Mouse (Mus musculus): ENCODE data around the gene C2cd5. TPM values are rescaled to one million over a fixed set of nuclear protein-coding genes. Genes with fewer than 3 reads are reported as not detected.
"Not testable (repeated sequence)": the region's sequence is repeated elsewhere in the genome, so short reads cannot be mapped to it uniquely, and the experiment has no call there.

C2cd5 gene
- 16.0 and 18.7 TPM in 2 replicates for polyA plus RNA-seq (2015; fragmentation: Nextera tagmentation; extraction: Ambion mirVana)

DNA sequence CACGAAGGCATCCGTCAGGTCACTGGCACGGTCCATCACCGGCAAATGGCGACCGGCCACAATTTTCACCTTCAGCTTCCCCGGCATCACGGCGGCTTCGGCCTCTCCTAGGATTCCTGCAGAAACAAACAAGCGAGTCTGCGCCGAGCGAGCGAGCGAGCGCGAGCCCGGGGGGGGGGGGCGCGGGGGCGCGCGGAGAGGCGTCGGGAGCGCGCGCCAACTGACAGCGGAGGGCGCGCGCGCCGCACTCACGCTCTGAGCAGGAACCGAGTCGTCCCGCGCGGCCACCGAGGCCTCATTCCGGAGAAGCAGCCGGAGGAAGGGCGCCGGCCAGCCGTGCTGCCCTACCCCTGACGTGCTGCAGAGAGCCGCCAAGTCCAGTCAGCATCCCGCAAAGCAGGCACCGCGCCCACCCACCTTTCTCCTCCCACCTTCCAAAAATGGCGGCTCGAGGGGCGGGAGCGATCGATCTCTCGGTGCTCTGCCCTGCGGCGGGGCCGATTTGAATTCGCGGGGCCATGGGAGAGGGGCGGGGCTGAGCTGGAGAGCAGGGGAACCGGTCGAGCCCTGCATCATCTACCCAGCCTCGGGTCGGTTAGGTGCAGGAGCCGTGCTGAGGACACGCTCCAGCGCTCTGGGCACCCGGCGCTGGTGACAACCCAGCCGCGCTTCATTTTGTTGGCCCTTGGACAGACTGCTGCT is at the start of gene C2cd5:
Gene C2cd5, minus strand, starts transcription at position 461 of the 702 bp plus-strand sequence.
- ATAC-seq (replicated peaks; ENCODE audit: insufficient number of reproducible peaks, insufficient read depth, low FRiP score, low read depth): peak; percentile 96
- under 1% methylated on average over 66 of the region's 75 CpGs for WGBS
- Histone ChIP-seq H3K36me3 (no peaks in the 10 kb centered on the region), H3K9ac (peak within 1 kb of the TSS; percentile 79), H3K9me3 (replicated peaks) (no peaks in the 10 kb centered on the region), H3K4me2 (peak within 1 kb of the TSS; percentile 93), H3K27me3 (no peaks in the 10 kb centered on the region), H3K27ac (peak within 1 kb of the TSS; percentile 92), H3K4me3 (peak within 1 kb of the TSS; percentile 76), H3K4me1 (replicated peaks) (peaks cover 4% of the 10 kb centered on the region)

DNA sequence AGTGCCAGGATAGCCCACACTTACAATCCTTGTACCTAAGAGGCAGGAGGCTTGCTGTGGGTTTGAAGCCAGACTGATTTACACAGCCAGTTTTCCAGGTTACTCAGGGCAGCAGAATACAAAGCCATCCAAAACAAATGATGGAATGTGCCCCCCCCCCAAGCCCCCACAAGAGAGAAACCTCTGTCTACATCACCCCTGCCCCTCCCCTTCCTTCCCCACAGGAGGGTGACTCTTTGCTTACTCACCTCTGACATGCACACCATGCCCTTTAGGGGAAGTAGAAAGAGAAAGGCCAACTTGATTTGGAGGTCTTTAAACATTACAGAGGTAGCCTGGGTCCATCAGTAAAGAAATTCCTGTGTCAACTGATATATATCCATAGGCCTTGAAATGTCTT is 48.9 kb upstream of the C2cd5 start:
- Histone ChIP-seq H3K9ac (no peak overlapping the region), H3K9me3 (replicated peaks) (no peaks in the 10 kb centered on the region), H3K4me2 (no peak overlapping the region), H3K27ac (no peak overlapping the region), H3K4me1 (replicated peaks) (peaks cover 4% of the 10 kb centered on the region; the same call in 1 of the 2 replicates), H3K36me3 (no peaks in the 10 kb centered on the region), H3K27me3 (no peaks in the 10 kb centered on the region), H3K4me3 (no peak overlapping the region)
- no peak for ATAC-seq (replicated peaks; ENCODE audit: insufficient number of reproducible peaks, insufficient read depth, low FRiP score, low read depth)

DNA sequence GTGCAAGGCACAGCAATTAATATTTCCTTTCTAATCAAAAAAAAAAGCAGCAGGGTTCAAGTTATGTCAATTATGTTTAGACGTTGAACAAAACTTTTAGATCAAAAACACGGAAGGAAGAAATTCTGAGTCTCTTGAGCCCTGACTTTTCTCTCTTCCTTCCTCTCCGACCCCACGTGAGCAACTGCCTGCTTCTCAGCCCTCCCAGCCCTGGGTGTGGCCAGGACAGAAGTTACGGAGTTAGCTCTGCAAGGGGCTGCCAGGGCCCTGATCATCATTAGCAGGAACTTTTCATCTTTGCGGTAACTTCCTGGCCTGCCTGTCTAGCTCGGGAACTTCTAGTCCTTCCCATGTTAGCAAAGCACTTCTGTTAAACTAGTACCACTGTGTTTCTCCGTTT is 46.8 kb upstream of the C2cd5 start:
- H3K4me2 ChIP-seq: no peak overlapping the region
- 49% methylated on average over 8 of the region's 8 CpGs for WGBS
- H3K9me3 ChIP-seq (replicated peaks): no peaks in the 10 kb centered on the region
- no peak overlapping the region for H3K4me3 ChIP-seq
- H3K4me1 ChIP-seq (replicated peaks): no peaks in the 10 kb centered on the region; the same call in 1 of the 2 replicates
- no peaks in the 10 kb centered on the region for H3K36me3 ChIP-seq
- no peak for ATAC-seq (replicated peaks; ENCODE audit: insufficient number of reproducible peaks, insufficient read depth, low FRiP score, low read depth)
- H3K9ac ChIP-seq: no peak overlapping the region
- H3K27me3 ChIP-seq: no peaks in the 10 kb centered on the region
- no peak overlapping the region for H3K27ac ChIP-seq

DNA sequence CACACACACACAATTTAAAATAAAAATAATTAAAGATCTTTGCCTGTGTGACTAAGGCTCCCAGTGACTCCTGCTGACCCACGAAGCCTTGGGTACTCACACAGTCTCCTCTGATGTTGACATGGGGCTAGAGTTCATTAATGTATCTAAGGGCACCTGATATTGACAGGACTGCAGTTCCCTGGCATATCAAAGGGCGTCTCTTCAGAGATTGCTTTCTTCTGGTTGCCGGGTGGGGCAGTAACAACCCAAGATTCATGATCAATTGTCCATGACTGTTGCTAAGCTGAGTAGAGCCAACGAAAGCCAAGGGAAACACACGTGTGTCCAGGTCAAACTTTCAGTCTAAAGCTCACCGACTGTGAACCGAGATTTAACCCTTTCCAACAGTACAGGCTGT is 45.1 kb upstream of the C2cd5 start:
- H3K36me3 ChIP-seq: no peaks in the 10 kb centered on the region
- H3K27me3 ChIP-seq: no peaks in the 10 kb centered on the region
- no peak overlapping the region for H3K4me3 ChIP-seq
- no peak for ATAC-seq (replicated peaks; ENCODE audit: insufficient number of reproducible peaks, insufficient read depth, low FRiP score, low read depth)
- no peak overlapping the region for H3K9ac ChIP-seq
- no peak overlapping the region for H3K4me2 ChIP-seq
- no peak overlapping the region for H3K27ac ChIP-seq
- H3K4me1 ChIP-seq (replicated peaks): no peaks in the 10 kb centered on the region; the same call in 1 of the 2 replicates
- 72% methylated on average over 7 of the region's 7 CpGs for WGBS
- H3K9me3 ChIP-seq (replicated peaks): no peaks in the 10 kb centered on the region

DNA sequence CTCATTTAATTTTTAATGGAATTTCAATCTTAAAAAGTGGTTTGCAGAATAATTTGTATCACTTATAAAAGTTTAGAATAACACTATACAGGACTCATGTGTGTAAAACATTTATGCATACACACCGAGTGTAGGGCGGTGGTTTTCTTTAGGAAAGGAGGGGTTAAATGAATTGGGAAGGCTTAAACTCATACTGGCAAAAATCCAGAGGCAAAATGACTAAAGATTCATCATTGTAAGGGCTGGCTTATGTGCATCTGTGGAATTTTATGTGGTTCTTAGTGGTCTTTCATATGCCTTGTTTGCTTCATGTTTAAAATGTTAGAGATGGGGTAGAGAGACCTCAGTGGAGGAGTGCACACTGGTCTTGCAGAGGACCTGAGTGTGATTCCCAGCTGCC is 44.6 kb upstream of the C2cd5 start:
- no peaks in the 10 kb centered on the region for H3K36me3 ChIP-seq
- 82% methylated on average over 2 of the region's 2 CpGs for WGBS
- no peak overlapping the region for H3K27ac ChIP-seq
- no peak overlapping the region for H3K9ac ChIP-seq
- no peaks in the 10 kb centered on the region; the same call in 1 of the 2 replicates for H3K4me1 ChIP-seq (replicated peaks)
- no peaks in the 10 kb centered on the region for H3K9me3 ChIP-seq (replicated peaks)
- no peak overlapping the region for H3K4me2 ChIP-seq
- no peaks in the 10 kb centered on the region for H3K27me3 ChIP-seq
- no peak overlapping the region for H3K4me3 ChIP-seq
- no peak for ATAC-seq (replicated peaks; ENCODE audit: insufficient number of reproducible peaks, insufficient read depth, low FRiP score, low read depth)

DNA sequence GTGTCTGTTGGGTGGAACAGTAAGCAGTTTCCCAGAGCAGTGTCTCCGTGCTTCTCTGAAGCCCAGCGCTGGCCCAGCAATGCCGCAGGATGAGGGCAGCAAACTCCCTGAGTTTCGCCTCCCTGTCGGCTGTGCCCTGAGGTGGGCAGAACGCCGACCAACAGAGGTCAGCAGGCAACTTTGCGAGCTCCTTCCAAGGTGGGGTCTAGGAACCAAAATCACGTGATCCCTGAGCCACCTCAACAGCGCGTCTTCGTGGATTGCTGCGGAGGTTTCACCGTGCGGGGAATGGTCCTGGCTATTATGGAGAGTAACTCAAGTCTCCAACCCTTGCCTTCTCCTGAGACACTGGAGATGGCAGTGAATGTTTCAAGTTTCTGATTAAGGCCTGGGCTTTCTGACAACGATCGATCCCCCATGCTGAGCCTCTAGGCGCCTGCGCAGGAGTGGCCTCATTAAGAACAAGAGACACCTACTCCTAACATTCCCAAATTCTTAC is 43.9 kb upstream of the C2cd5 start:
- Histone ChIP-seq H3K4me3 (peak overlapping the region; percentile 42), H3K4me1 (replicated peaks) (no peaks in the 10 kb centered on the region; the same call in 1 of the 2 replicates), H3K4me2 (peak overlapping the region; percentile 65), H3K9me3 (replicated peaks) (no peaks in the 10 kb centered on the region), H3K36me3 (no peaks in the 10 kb centered on the region), H3K9ac (peak overlapping the region; percentile 32), H3K27me3 (no peaks in the 10 kb centered on the region), H3K27ac (no peak overlapping the region)
- 16% methylated on average over 19 of the region's 19 CpGs for WGBS
- no peak for ATAC-seq (replicated peaks; ENCODE audit: insufficient number of reproducible peaks, insufficient read depth, low FRiP score, low read depth)

DNA sequence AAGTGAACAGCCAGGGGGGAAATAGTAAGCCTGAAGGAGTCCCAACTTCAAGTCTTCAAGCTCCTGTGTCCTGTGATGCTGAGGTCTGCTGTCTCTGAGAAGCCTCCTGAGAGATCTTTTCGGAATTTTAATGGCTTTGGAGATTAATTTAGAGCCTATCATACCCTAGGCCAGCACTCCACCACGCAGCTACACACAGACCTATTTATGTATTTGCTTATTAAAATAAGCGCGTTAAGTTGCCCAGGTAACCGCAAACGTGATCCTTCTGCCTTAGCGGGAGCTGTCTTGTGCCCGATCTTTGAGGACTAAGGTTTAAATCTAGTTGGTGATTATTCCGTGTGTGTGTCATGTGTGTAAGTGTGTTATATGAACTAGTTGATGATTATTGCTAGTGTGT is 43.4 kb upstream of the C2cd5 start:
- Histone ChIP-seq H3K4me3 (peak overlapping the region; percentile 42; the same call in 1 of the 2 replicates), H3K9ac (no peak overlapping the region), H3K4me1 (replicated peaks) (no peaks in the 10 kb centered on the region), H3K27me3 (no peaks in the 10 kb centered on the region), H3K27ac (no peak overlapping the region), H3K9me3 (replicated peaks) (no peaks in the 10 kb centered on the region), H3K36me3 (no peaks in the 10 kb centered on the region), H3K4me2 (peak overlapping the region; percentile 65)
- no peak for ATAC-seq (replicated peaks; ENCODE audit: insufficient number of reproducible peaks, insufficient read depth, low FRiP score, low read depth)
- WGBS: 79% methylated on average over 9 of the region's 9 CpGs

DNA sequence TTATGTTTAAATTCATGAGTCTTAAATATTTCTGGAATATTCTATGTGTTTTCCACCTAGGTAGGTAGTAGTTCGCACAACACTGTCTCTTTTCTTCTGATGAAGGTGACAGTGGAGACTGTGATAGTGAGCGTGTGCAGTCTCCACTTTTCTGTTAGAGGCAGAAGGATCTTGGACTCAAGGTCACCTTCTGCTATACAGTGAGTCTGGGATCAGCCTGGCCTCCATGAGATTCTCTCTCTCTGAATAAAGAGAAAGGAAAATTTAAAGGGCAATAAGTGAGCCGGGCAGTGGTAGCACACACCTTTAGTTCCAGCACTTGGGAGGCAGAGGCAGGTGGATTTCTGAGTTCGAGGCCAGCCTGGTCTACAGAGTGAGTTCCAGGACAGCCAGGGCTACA is 42.9 kb upstream of the C2cd5 start:
- Histone ChIP-seq H3K9me3 (replicated peaks) (no peaks in the 10 kb centered on the region), H3K9ac (no peak overlapping the region), H3K27ac (no peak overlapping the region), H3K4me3 (no peak overlapping the region), H3K4me2 (no peak overlapping the region), H3K27me3 (no peaks in the 10 kb centered on the region), H3K4me1 (replicated peaks) (no peaks in the 10 kb centered on the region), H3K36me3 (no peaks in the 10 kb centered on the region)
- WGBS: 87% methylated on average over 4 of the region's 4 CpGs
- ATAC-seq (replicated peaks; ENCODE audit: insufficient number of reproducible peaks, insufficient read depth, low FRiP score, low read depth): no peak

DNA sequence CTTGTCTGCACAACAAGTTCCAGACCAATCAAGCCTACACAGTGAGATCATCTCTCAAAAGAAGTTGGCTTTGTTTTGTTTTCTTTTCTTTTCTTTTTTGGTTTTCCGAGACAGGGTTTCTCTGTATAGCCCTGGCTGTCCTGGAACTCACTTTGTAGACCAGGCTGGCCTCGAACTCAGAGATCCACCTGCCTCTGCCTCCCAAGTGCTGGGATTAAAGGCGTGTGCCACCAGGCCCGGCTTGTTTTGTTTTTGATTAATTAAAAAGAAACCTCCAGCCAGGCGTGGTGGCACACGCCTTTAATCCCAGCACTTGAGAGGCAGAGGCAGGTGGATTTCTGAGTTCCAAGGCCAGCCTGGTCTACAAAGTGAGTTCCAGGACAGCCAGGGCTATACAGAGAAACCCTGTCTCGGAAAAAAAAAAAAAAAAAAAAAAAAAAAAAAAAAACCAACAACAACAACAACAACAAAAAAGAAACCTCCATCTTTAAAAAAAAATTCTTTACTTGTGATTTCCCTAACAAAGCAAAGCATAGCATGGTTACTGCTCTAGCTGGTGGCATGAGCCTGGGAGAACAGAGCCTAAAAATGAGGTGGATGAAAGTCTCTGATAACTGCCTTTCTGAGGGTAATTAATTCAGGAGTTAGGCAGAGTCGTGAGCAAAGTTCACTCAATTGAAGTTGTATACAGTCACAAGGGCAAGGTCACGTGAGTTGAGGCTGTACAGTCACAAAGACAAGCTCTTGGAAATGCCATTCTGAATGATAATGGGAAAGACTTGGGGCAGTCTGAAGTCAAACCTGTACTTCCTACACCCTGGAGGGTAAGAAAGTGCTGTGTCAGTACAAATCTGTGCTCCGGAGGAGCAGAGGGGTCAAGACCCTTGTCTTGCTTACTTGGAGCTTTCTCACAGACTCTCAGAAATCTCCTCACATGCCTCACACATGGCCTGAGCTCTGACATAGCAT is 42.0 kb upstream of the C2cd5 start:
- H3K4me1 ChIP-seq (replicated peaks); H3K36me3 ChIP-seq; H3K9me3 ChIP-seq (replicated peaks); H3K4me3 ChIP-seq; H3K9ac ChIP-seq; H3K27ac ChIP-seq; H3K27me3 ChIP-seq; ATAC-seq (replicated peaks; ENCODE audit: insufficient number of reproducible peaks, insufficient read depth, low FRiP score, low read depth); H3K4me2 ChIP-seq: not testable (repeated sequence)
- WGBS: 80% methylated on average over 10 of the region's 10 CpGs

DNA sequence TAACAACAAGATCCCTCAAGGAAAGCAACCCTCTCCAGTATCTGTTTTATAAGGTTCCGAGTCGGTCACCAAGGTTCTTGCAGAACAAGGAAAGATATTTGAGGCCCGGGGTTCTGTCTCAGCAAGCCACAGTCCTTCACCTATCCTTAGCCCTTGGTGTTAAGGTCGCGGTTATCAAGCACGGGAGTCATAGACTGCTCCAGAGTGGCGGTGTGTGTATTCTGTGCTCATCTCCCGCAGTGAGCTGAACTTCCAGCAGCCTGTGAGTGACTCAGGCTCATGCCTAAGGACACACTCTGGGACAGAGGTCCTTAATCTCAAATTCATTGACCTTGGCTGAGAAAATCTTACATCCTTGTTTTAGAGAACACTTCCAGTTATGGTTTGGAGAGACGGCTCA is 40.9 kb upstream of the C2cd5 start:
- Histone ChIP-seq H3K27me3 (no peaks in the 10 kb centered on the region), H3K9me3 (replicated peaks) (no peaks in the 10 kb centered on the region), H3K4me3 (no peak overlapping the region), H3K4me2 (no peak overlapping the region), H3K27ac (no peak overlapping the region), H3K4me1 (replicated peaks) (no peaks in the 10 kb centered on the region), H3K36me3 (no peaks in the 10 kb centered on the region), H3K9ac (no peak overlapping the region)
- ATAC-seq (replicated peaks; ENCODE audit: insufficient number of reproducible peaks, insufficient read depth, low FRiP score, low read depth): no peak
- 72% methylated on average over 9 of the region's 9 CpGs for WGBS

DNA sequence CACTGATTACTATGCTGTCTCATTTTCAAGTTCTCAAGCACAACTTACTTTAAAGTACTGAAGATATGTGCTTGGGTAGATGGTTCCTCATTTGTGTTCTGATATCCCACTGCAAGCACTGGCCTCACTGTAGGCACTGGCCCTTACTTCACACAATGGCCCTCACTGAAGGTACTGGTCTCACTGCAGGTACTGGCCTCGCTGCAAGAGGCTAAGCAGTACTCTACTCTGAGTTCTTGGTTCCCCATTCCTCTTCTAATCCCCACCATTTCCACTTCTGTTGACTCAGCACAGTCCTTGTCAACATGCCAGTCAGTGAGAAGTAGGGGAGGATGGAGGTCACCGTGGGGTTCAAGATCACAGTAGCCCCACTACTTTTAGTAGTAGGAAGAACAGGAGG is 39.5 kb upstream of the C2cd5 start:
- no peaks in the 10 kb centered on the region for H3K27me3 ChIP-seq
- H3K4me1 ChIP-seq (replicated peaks): no peaks in the 10 kb centered on the region
- ATAC-seq (replicated peaks; ENCODE audit: insufficient number of reproducible peaks, insufficient read depth, low FRiP score, low read depth): no peak
- no peak overlapping the region for H3K4me3 ChIP-seq
- WGBS: 75% methylated on average over 2 of the region's 2 CpGs
- H3K4me2 ChIP-seq: no peak overlapping the region
- no peaks in the 10 kb centered on the region for H3K36me3 ChIP-seq
- no peak overlapping the region for H3K27ac ChIP-seq
- H3K9me3 ChIP-seq (replicated peaks): no peaks in the 10 kb centered on the region
- no peak overlapping the region for H3K9ac ChIP-seq

Measured in heart, embryonic 15.5 days (tissue).